Mouse (Mus musculus) kidney, embryonic 14.5 days (tissue): ENCODE data around the gene Rint1. TPM values are rescaled to one million over a fixed set of nuclear protein-coding genes. Genes with fewer than 3 reads are reported as not detected.

Experiments
- ATAC-seq: fragments of 200-750 bp; cut with Nextera tagmentation; 2 replicates; pipeline ENCODE4 v1.8.0; 2017; ENCODE audit warnings: moderate number of reproducible peaks, mild to moderate bottlenecking, moderate TSS enrichment, moderate library complexity; ENCODE audit not compliant: low FRiP score, low TSS enrichment
- H3K27ac ChIP-seq: fragments of 300-500 bp; sonication (generic); 2 replicates; pipeline ENCODE4 v1.5.1; 2014; ENCODE audit warnings: low read depth, mild to moderate bottlenecking, low read length, moderate library complexity, mixed read lengths
- H3K27me3 ChIP-seq: fragments of 300-500 bp; sonication (generic); 2 replicates; pipeline ENCODE4 v1.6.1; 2014; ENCODE audit warnings: mild to moderate bottlenecking, low read length; ENCODE audit not compliant: control insufficient read depth, insufficient read depth
- H3K36me3 ChIP-seq: fragments of 300-500 bp; sonication (generic); 2 replicates; pipeline ENCODE4 v1.6.1; 2014; ENCODE audit warnings: low read length, mixed read lengths; ENCODE audit not compliant: control insufficient read depth, insufficient read depth
- H3K4me1 ChIP-seq: fragments of 300-500 bp; sonication (generic); 2 replicates; pipeline ENCODE4 v1.6.1; 2014; ENCODE audit warnings: low read length, mixed read lengths; ENCODE audit not compliant: control insufficient read depth, insufficient read depth
- H3K4me2 ChIP-seq: fragments of 300-500 bp; sonication (generic); replicated peaks from 2 replicates; pipeline ENCODE4 v1.6.1; 2014; ENCODE audit warnings: low read depth, mild to moderate bottlenecking, low read length
- H3K4me3 ChIP-seq: fragments of 300-500 bp; sonication (generic); 2 replicates; pipeline ENCODE4 v1.5.1; 2014; ENCODE audit warnings: mild to moderate bottlenecking, low read length
- H3K9ac ChIP-seq: fragments of 300-500 bp; sonication (generic); 2 replicates; pipeline ENCODE4 v1.6.1; 2014; ENCODE audit warnings: low read depth, mild to moderate bottlenecking, low read length, moderate library complexity
- H3K9me3 ChIP-seq: fragments of 300-500 bp; sonication (generic); 2 replicates; pipeline ENCODE4 v1.6.1; 2016; ENCODE audit warnings: low read length; ENCODE audit not compliant: control insufficient read depth
- WGBS: fragments of 180-500 bp; shearing (Covaris S2); extraction: QIAGEN DNeasy Blood & Tissue Kit; methylation state at CpG from one replicate; pipeline ENCODE4 v1.1.7; 2014; 5-methylcytosine and 5-hydroxymethylcytosine counted together
- polyA plus RNA-seq: library from polyadenylated mRNA; unstranded; fragments of >200 nt; fragmentation: Nextera tagmentation; extraction: Ambion mirVana; gene quantifications from 2 replicates; pipeline ENCODE4 v1.2.1, GENCODE M21; 2014

Rint1 gene
- polyA plus RNA-seq, 1 experiment from 2014 or later, result 39.1 TPM

GRCm38 (mm10) chr5:23857189-23857588 is 69.7 kb downstream of the Rint1 start:
- Histone ChIP-seq H3K27me3 (no peaks in the 10 kb centered on the region), H3K36me3 (peaks cover 59% of the 10 kb centered on the region), H3K4me2 (no peak overlapping the region), H3K9me3 (no peaks in the 10 kb centered on the region), H3K4me3 (no peak overlapping the region), H3K4me1 (peaks cover under 1% of the 10 kb centered on the region; the same call in 1 of the 2 replicates), H3K9ac (no peak overlapping the region), H3K27ac (no peak overlapping the region)
- ATAC-seq, result no peak

DNA sequence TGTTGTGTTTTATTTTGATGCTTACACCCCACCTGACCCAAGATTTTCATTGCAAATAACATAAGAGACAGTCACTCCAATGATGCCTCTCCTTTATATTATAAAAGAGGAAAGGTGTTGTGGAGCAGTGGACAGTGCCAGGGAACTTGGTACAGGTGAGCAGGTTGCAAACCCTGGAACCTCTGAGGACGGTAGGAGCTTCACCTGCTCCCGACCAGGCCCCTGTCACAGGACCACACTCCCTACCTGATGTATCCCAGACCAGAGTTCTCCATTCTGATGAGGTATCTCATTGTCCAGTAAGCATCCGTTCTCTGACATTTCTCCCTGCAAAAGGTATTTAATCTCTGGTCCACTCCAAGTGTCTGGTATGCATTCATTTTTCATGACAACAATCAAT is 70.5 kb downstream of the Rint1 start:
- H3K9ac ChIP-seq, result no peak overlapping the region
- WGBS, result 91% methylated on average over 3 of the region's 3 CpGs
- peaks cover 52% of the 10 kb centered on the region for H3K36me3 ChIP-seq
- H3K4me1 ChIP-seq, result peaks cover 3% of the 10 kb centered on the region; the same call in 1 of the 2 replicates
- no peak overlapping the region for H3K27ac ChIP-seq
- no peak overlapping the region for H3K4me3 ChIP-seq
- no peak overlapping the region for H3K4me2 ChIP-seq
- H3K27me3 ChIP-seq, result no peaks in the 10 kb centered on the region
- no peaks in the 10 kb centered on the region for H3K9me3 ChIP-seq
- no peak for ATAC-seq

GRCm38 (mm10) chr5:23858643-23859042 is 71.1 kb downstream of the Rint1 start:
- Histone ChIP-seq H3K4me3 (no peak overlapping the region), H3K27me3 (no peaks in the 10 kb centered on the region), H3K36me3 (peaks cover 47% of the 10 kb centered on the region), H3K9me3 (no peaks in the 10 kb centered on the region), H3K27ac (no peak overlapping the region), H3K9ac (no peak overlapping the region), H3K4me1 (peaks cover 3% of the 10 kb centered on the region; the same call in 1 of the 2 replicates), H3K4me2 (no peak overlapping the region)
- WGBS, result 86% methylated on average over 7 of the region's 7 CpGs
- no peak for ATAC-seq

GRCm38 (mm10) chr5:23859087-23859718 is 71.7 kb downstream of the Rint1 start:
- Histone ChIP-seq H3K27me3 (no peaks in the 10 kb centered on the region), H3K4me3 (no peak overlapping the region), H3K4me2 (no peak overlapping the region), H3K36me3 (peaks cover 41% of the 10 kb centered on the region), H3K27ac (no peak overlapping the region), H3K9ac (no peak overlapping the region), H3K4me1 (peaks cover 3% of the 10 kb centered on the region; the same call in 1 of the 2 replicates), H3K9me3 (no peaks in the 10 kb centered on the region)
- no peak for ATAC-seq
- 95% methylated on average over 1 of the region's 1 CpGs for WGBS

- Histone ChIP-seq H3K27me3 (no peaks in the 10 kb centered on the region), H3K9ac (no peak overlapping the region), H3K4me3 (no peak overlapping the region), H3K9me3 (no peaks in the 10 kb centered on the region), H3K36me3 (peaks cover 34% of the 10 kb centered on the region; the same call in 1 of the 2 replicates), H3K4me1 (peaks cover 3% of the 10 kb centered on the region; the same call in 1 of the 2 replicates), H3K4me2 (no peak overlapping the region), H3K27ac (no peak overlapping the region)
- ATAC-seq, result no peak
- WGBS, result 77% methylated on average over 5 of the region's 5 CpGs
These were observed 72.4 kb downstream of the Rint1 start for GRCm38 (mm10) chr5:23859896-23860295.

- H3K4me3 ChIP-seq, result no peak overlapping the region
- H3K27ac ChIP-seq, result no peak overlapping the region
- no peaks in the 10 kb centered on the region for H3K9me3 ChIP-seq
- H3K4me2 ChIP-seq, result no peak overlapping the region
- no peaks in the 10 kb centered on the region for H3K27me3 ChIP-seq
- H3K36me3 ChIP-seq, result peaks cover 16% of the 10 kb centered on the region; the same call in 1 of the 2 replicates
- H3K9ac ChIP-seq, result no peak overlapping the region
- H3K4me1 ChIP-seq, result peaks cover 3% of the 10 kb centered on the region; the same call in 1 of the 2 replicates
- 87% methylated on average over 9 of the region's 9 CpGs for WGBS
- ATAC-seq, result no peak
These were observed 74.2 kb downstream of the Rint1 start for GRCm38 (mm10) chr5:23861721-23862120.

GRCm38 (mm10) chr5:23862291-23862690 is 74.8 kb downstream of the Rint1 start:
- Histone ChIP-seq H3K4me3 (no peak overlapping the region), H3K4me1 (peaks cover 3% of the 10 kb centered on the region; the same call in 1 of the 2 replicates), H3K27ac (no peak overlapping the region), H3K9me3 (no peaks in the 10 kb centered on the region), H3K36me3 (peaks cover 12% of the 10 kb centered on the region; the same call in 1 of the 2 replicates), H3K27me3 (no peaks in the 10 kb centered on the region), H3K4me2 (no peak overlapping the region), H3K9ac (no peak overlapping the region)
- WGBS, result 65% methylated on average over 5 of the region's 5 CpGs
- no peak for ATAC-seq

DNA sequence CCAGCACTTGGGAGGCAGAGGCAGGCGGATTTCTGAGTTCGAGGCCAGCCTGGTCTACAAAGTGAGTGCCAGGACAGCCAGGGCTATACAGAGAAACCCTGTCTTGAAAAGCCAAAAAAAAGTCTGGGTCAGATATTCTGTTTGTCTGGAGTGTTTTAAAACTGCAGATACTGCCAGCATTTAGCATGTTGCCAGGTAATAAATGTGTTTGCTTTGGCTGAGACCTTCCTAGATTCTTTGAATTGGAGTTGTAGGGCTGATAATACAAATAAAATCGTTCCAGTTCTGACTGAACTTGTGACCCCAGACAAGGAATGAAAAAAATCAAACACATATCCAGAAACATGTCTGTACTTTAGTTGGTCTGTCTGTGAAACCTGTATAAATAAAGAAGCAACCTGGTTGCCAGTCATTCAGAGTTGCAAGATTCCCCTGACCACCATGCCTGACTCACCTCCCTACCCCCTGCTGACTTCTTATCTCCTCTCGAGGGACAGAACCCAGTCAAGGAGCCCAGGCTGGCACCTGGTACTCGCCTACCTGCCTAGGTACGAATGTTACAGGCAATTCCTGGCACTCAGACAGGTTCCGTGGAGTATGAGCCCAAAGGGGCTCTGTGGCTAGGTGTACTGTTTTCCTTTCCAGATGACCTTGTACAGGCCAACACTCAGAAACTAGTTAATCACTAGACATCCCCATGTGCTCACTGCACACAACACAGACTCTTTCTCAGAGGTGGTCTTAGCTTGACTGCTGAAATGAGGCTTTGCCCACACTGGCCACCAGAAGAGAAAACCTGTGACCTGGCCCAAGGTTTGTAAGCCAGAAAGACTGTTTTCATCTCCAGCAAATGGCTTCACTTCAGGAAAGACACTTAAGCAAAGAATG is 75.9 kb downstream of the Rint1 start:
- no peak overlapping the region for H3K27ac ChIP-seq
- H3K27me3 ChIP-seq, result no peaks in the 10 kb centered on the region
- H3K4me3 ChIP-seq, result no peak overlapping the region
- H3K9me3 ChIP-seq, result no peaks in the 10 kb centered on the region
- H3K4me2 ChIP-seq, result no peak overlapping the region
- peaks cover 3% of the 10 kb centered on the region; the same call in 1 of the 2 replicates for H3K4me1 ChIP-seq
- no peak for ATAC-seq
- H3K36me3 ChIP-seq, result 0 out of 2 replicates have a peak, but pooled peaks cover 2% of the 10 kb centered on the region
- WGBS, result 88% methylated on average over 7 of the region's 7 CpGs
- H3K9ac ChIP-seq, result no peak overlapping the region
